Mouse (Mus musculus) gastrocnemius, adult 18-20 months (tissue): Measurements from ENCODE around the gene Wdfy3. TPM values are rescaled to one million over a fixed set of nuclear protein-coding genes. Genes with fewer than 3 reads are reported as not detected.
A peak's percentile ranks its signal among the peaks of the same experiment; 100 is the strongest.
"Not testable (repeated sequence)": the region's sequence is repeated elsewhere in the genome, so short reads cannot be mapped to it uniquely, and the experiment has no call there.

Experiments used
- DNase-seq: peaks from one replicate; pipeline ENCODE4 v3.0.0; 2021; ENCODE audit warnings: low spot score
- total RNA-seq, 2 experiments: library from RNA; stranded (reverse); gene quantifications; 2 replicates each; pipeline ENCODE4 v1.2.3; 2021

Wdfy3 gene
- total RNA-seq, 2 experiments from 2014 or later = 20.0 to 21.1 TPM

- DNase-seq = not testable (repeated sequence)
These were observed 232.1 kb downstream of the Wdfy3 start for GRCm38 (mm10) chr5:101837605-101838004.

- peak; percentile 30 for DNase-seq
These were observed 233.5 kb downstream of the Wdfy3 start for GRCm38 (mm10) chr5:101836221-101836620.

GRCm38 (mm10) chr5:101833875-101834274 lies 235.8 kb downstream of the Wdfy3 start:
- no peak for DNase-seq

- no peak for DNase-seq
These were observed 236.7 kb downstream of the Wdfy3 start for GRCm38 (mm10) chr5:101832991-101833390.

GRCm38 (mm10) chr5:101832042-101832441 lies 237.7 kb downstream of the Wdfy3 start:
- DNase-seq = no peak

GRCm38 (mm10) chr5:101830180-101830579 lies 239.5 kb downstream of the Wdfy3 start:
- no peak for DNase-seq

- DNase-seq = no peak
These were observed 240.8 kb downstream of the Wdfy3 start for GRCm38 (mm10) chr5:101828932-101829331.

- DNase-seq = no peak
These were observed 242.2 kb downstream of the Wdfy3 start for GRCm38 (mm10) chr5:101827477-101827876.

- DNase-seq = peak; percentile 23
These were observed 243.2 kb downstream of the Wdfy3 start for GRCm38 (mm10) chr5:101826531-101826970.

- no peak for DNase-seq
These were observed 244.4 kb downstream of the Wdfy3 start for GRCm38 (mm10) chr5:101825111-101825911.

GRCm38 (mm10) chr5:101822311-101822670 lies 247.4 kb downstream of the Wdfy3 start:
- DNase-seq = no peak

- no peak for DNase-seq
These were observed 248.0 kb downstream of the Wdfy3 start for GRCm38 (mm10) chr5:101821491-101822310.

GRCm38 (mm10) chr5:101821052-101821451 lies 248.7 kb downstream of the Wdfy3 start:
- DNase-seq = no peak

- peak; percentile 20 for DNase-seq
These were observed 249.9 kb downstream of the Wdfy3 start for GRCm38 (mm10) chr5:101819844-101820243.

GRCm38 (mm10) chr5:101819216-101819615 lies 250.5 kb downstream of the Wdfy3 start:
- DNase-seq = no peak

- no peak for DNase-seq
These were observed 252.9 kb downstream of the Wdfy3 start for GRCm38 (mm10) chr5:101816822-101817221.

GRCm38 (mm10) chr5:101811296-101812169 lies 258.2 kb downstream of the Wdfy3 start:
- DNase-seq = peak; percentile 16

- DNase-seq = no peak
These were observed 267.2 kb downstream of the Wdfy3 start for GRCm38 (mm10) chr5:101802358-101803022.

GRCm38 (mm10) chr5:101801891-101802290 lies 267.8 kb downstream of the Wdfy3 start:
- no peak for DNase-seq

GRCm38 (mm10) chr5:101792665-101793064 lies 277.1 kb downstream of the Wdfy3 start:
- DNase-seq = no peak

- no peak for DNase-seq
These were observed 279.2 kb downstream of the Wdfy3 start for GRCm38 (mm10) chr5:101790560-101790959.
